ENCODE assay signal across 21 mouse cellular contexts in genomic region chr5:118598601-118599000, GRCm38 (mm10). TPM values are rescaled to one million over a fixed set of nuclear protein-coding genes. Genes with fewer than 3 reads are reported as not detected.
DNase-seq lines count a peak whose midpoint lies in the region; ATAC-seq and TF ChIP-seq lines count a peak whose summit lies in the region.
"Had no signal": no experiment of that assay in that cellular context is flagged by ENCODE, and none has a peak within 500 bp of the region (broad histone marks: within the 10 kb centered on the region; RNA-seq: fewer than 3 reads in every experiment).

No protein-coding gene starts in this region.

- no peak overlapping the region for H3K9ac ChIP-seq in forebrain, postnatal 0 days
- H3K9ac ChIP-seq in hindbrain, postnatal 0 days (replicated peaks; ENCODE audit: low read length): no peak overlapping the region

- H3K4me1 ChIP-seq in G1E (ENCODE audit: insufficient read depth, low read depth, low read length): peaks cover 50% of the 10 kb centered on the region
- peaks cover 11% of the 10 kb centered on the region; the same call in 1 of the 2 replicates for H3K4me1 ChIP-seq in forebrain, postnatal 0 days (ENCODE audit: insufficient read depth)
- H3K4me1 ChIP-seq in hindbrain, postnatal 0 days (ENCODE audit: insufficient read depth, low read length): peaks cover 12% of the 10 kb centered on the region; the same call in 1 of the 2 replicates

- H3K27me3 ChIP-seq in G1E (ENCODE audit: insufficient read depth, low read length): no peaks in the 10 kb centered on the region
- H3K27me3 ChIP-seq in forebrain, postnatal 0 days (ENCODE audit: insufficient read depth, low read length): no peaks in the 10 kb centered on the region
- no peaks in the 10 kb centered on the region for H3K27me3 ChIP-seq in hindbrain, postnatal 0 days (ENCODE audit: insufficient read depth, low read length)
- H3K27me3 ChIP-seq: CH12.LX, Patski had no signal

- whole genome bisulfite sequencing in forebrain, postnatal 0 days: 65% methylated on average over 6 of the region's 6 CpGs
- 49% methylated on average over 6 of the region's 6 CpGs for WGBS in hindbrain, postnatal 0 days

- peaks cover 69% of the 10 kb centered on the region for H3K36me3 ChIP-seq in G1E (replicated peaks)
- H3K36me3 ChIP-seq in forebrain, postnatal 0 days (ENCODE audit: insufficient read depth): no peaks in the 10 kb centered on the region
- H3K36me3 ChIP-seq in hindbrain, postnatal 0 days (ENCODE audit: insufficient read depth, low read length): no peaks in the 10 kb centered on the region

- TF ChIP-seq CTCF in G1E (IDR thresholded peaks at IDR 0.05; ENCODE audit: low read depth, low read length): no peak
- TF ChIP-seq CTCF in forebrain, postnatal 0 days (IDR thresholded peaks at IDR 0.05; ENCODE audit: low read depth): no peak
- no peak for TF ChIP-seq CTCF in hindbrain, postnatal 0 days (IDR thresholded peaks at IDR 0.05; ENCODE audit: low read depth)

- H3K4me3 ChIP-seq in G1E (ENCODE audit: low read depth, low read length): no peak overlapping the region; the same call in 1 of the 2 replicates
- H3K4me3 ChIP-seq in forebrain, postnatal 0 days (ENCODE audit: low read depth, low read length): no peak overlapping the region
- H3K4me3 ChIP-seq in hindbrain, postnatal 0 days (ENCODE audit: low read length): no peak overlapping the region

- no peak for DNase-seq in G1E (ENCODE audit: low spot score)
- DNase-seq in forebrain, postnatal 0 days: no peak
- DNase-seq in embryo, embryonic 10.5 days (ENCODE audit: low spot score): no peak
- no peak for DNase-seq in hindbrain, postnatal 0 days (ENCODE audit: low spot score)
- DNase-seq: adrenal gland, adult 2 months; adrenal gland, adult 8-10 months; adrenal gland, postnatal 10 days; adrenal gland, postnatal 14 days; adrenal gland, postnatal 25 days; adrenal gland, postnatal 36 days; B cell, adult 2 months; cerebellum, adult 11 months; cerebellum, adult 11-12 months; cerebellum, adult 18-20 months; cerebellum, adult 2 months had no signal

- H3K9me3 ChIP-seq in G1E (replicated peaks): no peaks in the 10 kb centered on the region
- H3K9me3 ChIP-seq in forebrain, postnatal 0 days (ENCODE audit: low read length): no peaks in the 10 kb centered on the region
- no peaks in the 10 kb centered on the region for H3K9me3 ChIP-seq in hindbrain, postnatal 0 days (ENCODE audit: low read length)

- no peak overlapping the region for H3K27ac ChIP-seq in forebrain, postnatal 0 days (ENCODE audit: low read depth, low read length)
- no peak overlapping the region for H3K27ac ChIP-seq in hindbrain, postnatal 0 days

- no peak overlapping the region for H3K4me2 ChIP-seq in forebrain, postnatal 0 days (ENCODE audit: low read depth)
- no peak overlapping the region for H3K4me2 ChIP-seq in hindbrain, postnatal 0 days (ENCODE audit: low read depth, low read length)

- ATAC-seq in G1E (ENCODE audit: extremely low read depth, insufficient number of reproducible peaks, low FRiP score, poor library complexity, severe bottlenecking): peak; percentile 61
- peak; percentile 60 for ATAC-seq in megakaryocyte progenitor cell, adult 5-6 weeks (replicated peaks; ENCODE audit: poor library complexity)
- ATAC-seq in megakaryocyte-erythroid progenitor cell, adult 5-6 weeks (replicated peaks; ENCODE audit: low FRiP score, low TSS enrichment, poor library complexity, severe bottlenecking): peak; percentile 64
- ATAC-seq in forebrain, postnatal 0 days: no peak
- ATAC-seq in hindbrain, postnatal 0 days: no peak
- ATAC-seq: activated CD4-positive, CD25-positive, alpha-beta regulatory T cell, adult 4 months; CD4-positive, CD25-positive, alpha-beta regulatory T cell, adult 4 months; Patski had no signal

RNA-seq across cellular contexts. Expression of gene Med13l, which starts 38.1 kb away (rescaled TPM):
- 66.3 and 91.7 TPM in 2 replicates for total RNA-seq in G1E (2014; fragmentation: Nextera tagmentation)
- total RNA-seq in G1E (2017): 14.9 and 16.8 TPM in 2 replicates
- polyA plus RNA-seq in G1E (2012): 12.4 and 17.9 TPM in 2 replicates
- 27.3 and 32.4 TPM in 2 replicates for total RNA-seq in megakaryocyte progenitor cell, adult 5-6 weeks (2015)
- 24.0 and 26.3 TPM in 2 replicates for total RNA-seq in megakaryocyte progenitor cell, adult 5-6 weeks (2017)
- total RNA-seq in megakaryocyte-erythroid progenitor cell, adult 5-6 weeks (2014; fragmentation: Nextera tagmentation): 25.9 and 27.3 TPM in 2 replicates
- 11.3 and 13.6 TPM in 2 replicates for total RNA-seq in megakaryocyte-erythroid progenitor cell, adult 5-6 weeks (2017)
- 27.9 and 31.0 TPM in 2 replicates for total RNA-seq in forebrain, postnatal 0 days (2014; rRNA removed)
- 9.1 and 12.5 TPM in 2 replicates for polyA plus RNA-seq in forebrain, postnatal 0 days (2015; fragmentation: Nextera tagmentation; extraction: Ambion mirVana)
- 27.1 and 28.9 TPM in 2 replicates for total RNA-seq in hindbrain, postnatal 0 days (2014; rRNA removed)
- 9.8 and 11.3 TPM in 2 replicates for polyA plus RNA-seq in hindbrain, postnatal 0 days (2015; fragmentation: Nextera tagmentation; extraction: Ambion mirVana)

Comparison
In these comparisons a context has a peak if more than half of its experiments do, and no peak if none do; other contexts are left out.
1. ATAC-seq: peak in G1E (single experiment), megakaryocyte progenitor cell, adult 5-6 weeks (single experiment) and megakaryocyte-erythroid progenitor cell, adult 5-6 weeks (single experiment); none in forebrain, postnatal 0 days (single experiment) and hindbrain, postnatal 0 days (single experiment).